Mouse (Mus musculus): ENCODE results near the gene Mcm5.

DNA sequence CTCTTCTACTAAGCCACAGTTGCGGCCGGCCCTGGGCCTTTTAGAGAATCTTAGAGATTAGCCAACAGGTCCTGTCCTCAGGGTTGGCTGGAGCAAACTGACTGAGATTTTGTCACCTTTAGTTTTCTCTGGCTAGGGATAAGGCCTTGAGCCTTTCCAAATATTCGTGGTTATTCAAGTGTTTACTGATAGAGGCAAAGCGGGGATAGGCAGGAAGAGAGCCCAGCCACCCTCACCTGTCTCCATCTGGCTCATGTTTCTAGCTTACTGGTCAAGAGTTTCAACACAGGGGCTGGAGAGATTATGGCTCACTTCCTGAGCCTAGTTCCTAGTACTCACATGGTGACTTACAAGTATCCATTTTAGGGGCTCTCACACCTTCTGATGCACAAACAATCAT lies 6.4 kb upstream of the Mcm5 start:
- no peak for TF ChIP-seq CTCF (IDR thresholded peaks at IDR 0.05; ENCODE audit: low read depth, low read length)
- TF ChIP-seq TAL1 (conservative IDR thresholded peaks at IDR 0.05; ENCODE audit: low read depth, low read length), result no peak
- no peak for TF ChIP-seq POLR2AphosphoS5 (IDR thresholded peaks at IDR 0.05; ENCODE audit: insufficient replicate concordance, low read depth, low read length)
- no peak for TF ChIP-seq GATA1 (IDR thresholded peaks at IDR 0.05; ENCODE audit: borderline replicate concordance, low read length)
- no peak for TF ChIP-seq GATA2 (IDR thresholded peaks at IDR 0.05; ENCODE audit: borderline replicate concordance, low read depth, low read length)

Measured in G1E (cell line).